Mouse (Mus musculus) cortical plate, adult 2 months (tissue): ENCODE data around the gene Gm4871. TPM values are rescaled to one million over a fixed set of nuclear protein-coding genes. Genes with fewer than 3 reads are reported as not detected.

Experiments used
- H3K27ac ChIP-seq: fragments of 200-500 bp; 2 replicates; pipeline ENCODE4 v1.5.1; 2012; ENCODE audit warnings: low read length, control low read depth, inconsistent platforms; ENCODE audit not compliant: insufficient read depth
- H3K4me1 ChIP-seq: fragments of 200-500 bp; 2 replicates; pipeline ENCODE4 v1.6.1; 2011; ENCODE audit warnings: low read length; ENCODE audit not compliant: control insufficient read depth, insufficient read depth
- H3K4me3 ChIP-seq: fragments of 200-500 bp; 2 replicates; pipeline ENCODE4 v1.5.1; 2011; ENCODE audit warnings: mild to moderate bottlenecking, low read length, control low read depth; ENCODE audit not compliant: insufficient read depth
- CTCF ChIP-seq: fragments of 200-500 bp; IDR thresholded peaks from 2 replicates; pipeline ENCODE4 v1.5.1; 2011; ENCODE audit warnings: mild to moderate bottlenecking, control low read depth, low read length; ENCODE audit not compliant: insufficient read depth; ENCODE audit errors: extremely low read depth
- POLR2A ChIP-seq: fragments of 200-500 bp; IDR thresholded peaks from 2 replicates; pipeline ENCODE4 v1.6.1; 2011; ENCODE audit warnings: mild to moderate bottlenecking, low read length, control low read depth; ENCODE audit not compliant: insufficient read depth; ENCODE audit errors: extremely low read depth
- polyA plus RNA-seq: library from polyadenylated mRNA; depleted of rRNA; stranded (reverse); fragments of >200 nt; gene quantifications from 2 replicates; pipeline ENCODE4 v1.2.3, GENCODE M21; 2012; rRNA removed

The Gm4871 gene
- polyA plus RNA-seq, 1 experiment = not detected

GRCm38 (mm10) chr5:144990481-144990880 is 42.1 kb downstream of the Gm4871 start:
- Histone ChIP-seq H3K4me1 (no peaks in the 10 kb centered on the region), H3K27ac (no peak overlapping the region), H3K4me3 (no peak overlapping the region)
- no peak for TF ChIP-seq CTCF
- TF ChIP-seq POLR2A = no peak

- TF ChIP-seq POLR2A (no peak), CTCF (no peak)
- Histone ChIP-seq H3K4me3 (no peak overlapping the region), H3K27ac (no peak overlapping the region), H3K4me1 (no peaks in the 10 kb centered on the region)
These were observed 42.5 kb downstream of the Gm4871 start for GRCm38 (mm10) chr5:144990051-144990450.

DNA sequence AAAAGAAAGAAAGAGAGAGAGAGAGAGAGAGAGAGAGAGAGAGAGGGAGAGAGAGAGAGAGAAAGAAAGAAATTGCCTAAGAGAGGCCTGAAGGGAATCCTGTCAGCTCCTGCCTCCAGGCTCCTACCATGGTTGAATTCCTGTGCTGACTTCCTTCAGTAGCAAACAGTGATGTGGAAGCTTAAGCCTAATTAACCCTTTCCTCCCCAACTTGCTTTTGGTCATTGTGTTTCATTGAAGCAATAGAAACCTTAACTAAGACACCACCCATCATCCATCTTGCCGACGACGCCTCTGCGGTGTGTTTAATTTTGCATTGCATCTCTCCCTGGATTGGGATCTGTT is 43.5 kb downstream of the Gm4871 start:
- TF ChIP-seq POLR2A (no peak), CTCF (no peak)
- no peaks in the 10 kb centered on the region for H3K4me1 ChIP-seq
- H3K4me3 ChIP-seq = no peak overlapping the region
- no peak overlapping the region for H3K27ac ChIP-seq

GRCm38 (mm10) chr5:144988340-144989060 is 44.1 kb downstream of the Gm4871 start:
- H3K4me3 ChIP-seq = no peak overlapping the region
- no peak overlapping the region for H3K27ac ChIP-seq
- TF ChIP-seq CTCF = peak; percentile 91
- no peak for TF ChIP-seq POLR2A
- H3K4me1 ChIP-seq = no peaks in the 10 kb centered on the region

GRCm38 (mm10) chr5:144987561-144987960 is 45.0 kb downstream of the Gm4871 start:
- Histone ChIP-seq H3K4me3 (no peak overlapping the region), H3K27ac (no peak overlapping the region), H3K4me1 (no peaks in the 10 kb centered on the region)
- TF ChIP-seq POLR2A (no peak), CTCF (no peak)

DNA sequence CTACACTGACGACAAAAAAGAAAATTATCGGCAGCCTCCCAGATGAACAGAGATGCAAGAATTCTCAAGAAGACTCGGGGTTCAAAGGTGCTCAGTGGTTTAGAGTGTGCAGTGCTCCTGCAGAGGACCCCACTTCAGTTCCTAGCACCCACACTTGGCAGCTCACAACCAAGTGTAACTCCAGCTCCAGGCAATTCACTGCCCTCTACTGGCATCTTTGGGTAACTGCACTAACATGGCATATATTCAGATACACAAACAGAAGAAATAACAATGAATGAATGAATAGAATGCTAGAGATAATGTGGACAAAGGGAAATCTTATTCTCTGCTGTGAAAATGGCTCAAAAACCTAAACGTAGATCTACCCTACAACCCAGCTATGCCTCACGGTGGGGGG is 47.7 kb downstream of the Gm4871 start:
- no peak overlapping the region for H3K27ac ChIP-seq
- no peak for TF ChIP-seq CTCF
- no peak for TF ChIP-seq POLR2A
- no peak overlapping the region for H3K4me3 ChIP-seq
- no peaks in the 10 kb centered on the region for H3K4me1 ChIP-seq

GRCm38 (mm10) chr5:144983227-144983626 is 49.3 kb downstream of the Gm4871 start:
- no peak overlapping the region for H3K27ac ChIP-seq
- TF ChIP-seq CTCF (no peak), POLR2A (no peak)
- no peak overlapping the region for H3K4me3 ChIP-seq
- H3K4me1 ChIP-seq = no peaks in the 10 kb centered on the region

Other genes starting within 250 kb of the Gm4871 start
- gene Smurf1, start 66.9 kb downstream of the Gm4871 start, polyA plus RNA-seq = 33.8 and 34.0 TPM in 2 replicates
- gene 1700018F24Rik, start 10.2 kb upstream of the Gm4871 start, polyA plus RNA-seq = not detected in 2 replicates
- 253 and 254 TPM in 2 replicates for gene Arpc1a, start 51.1 kb upstream of the Gm4871 start, polyA plus RNA-seq
- not detected in 2 replicates for gene Kpna7, start 51.3 kb upstream of the Gm4871 start, polyA plus RNA-seq
- 74.5 and 84.6 TPM in 2 replicates for gene Arpc1b, start 81.5 kb upstream of the Gm4871 start, polyA plus RNA-seq
- gene Pdap1, start 107.5 kb upstream of the Gm4871 start, polyA plus RNA-seq = 74.2 and 92.2 TPM in 2 replicates
- gene Bud31, start 107.6 kb upstream of the Gm4871 start, polyA plus RNA-seq = 104 and 105 TPM in 2 replicates
- gene Ptcd1, start 134.4 kb upstream of the Gm4871 start, polyA plus RNA-seq = 16.4 and 18.5 TPM in 2 replicates
- gene Cpsf4, start 134.5 kb upstream of the Gm4871 start, polyA plus RNA-seq = 39.1 and 43.0 TPM in 2 replicates
- 380 and 392 TPM in 2 replicates for gene Atp5j2, start 159.3 kb upstream of the Gm4871 start, polyA plus RNA-seq
- 8.5 and 9.8 TPM in 2 replicates for gene Zkscan14, start 169.1 kb upstream of the Gm4871 start, polyA plus RNA-seq
- gene Zkscan5, start 171.8 kb upstream of the Gm4871 start, polyA plus RNA-seq = 9.3 and 10.0 TPM in 2 replicates
- gene Zfp655, start 199.0 kb upstream of the Gm4871 start, polyA plus RNA-seq = 21.7 and 22.9 TPM in 2 replicates
- 15.1 and 15.8 TPM in 2 replicates for gene Zscan25, start 247.7 kb upstream of the Gm4871 start, polyA plus RNA-seq